Mouse (Mus musculus) ES-Bruce4 (cell line): ENCODE measurements around the gene Napsa. TPM values are rescaled to one million over a fixed set of nuclear protein-coding genes. Genes with fewer than 3 reads are reported as not detected.
A peak's percentile ranks its signal among the peaks of the same experiment; 100 is the strongest.

Experiments used
- H3K27ac ChIP-seq: 2 replicates; pipeline ENCODE4 v1.5.1; 2012; ENCODE audit warnings: low read length, inconsistent platforms; ENCODE audit not compliant: insufficient read depth
- H3K27me3 ChIP-seq: 2 replicates; pipeline ENCODE4 v1.6.1; 2012; ENCODE audit warnings: mild to moderate bottlenecking, low read length, inconsistent platforms; ENCODE audit not compliant: control insufficient read depth, poor library complexity, insufficient read depth, severe bottlenecking
- H3K36me3 ChIP-seq: 2 replicates; pipeline ENCODE4 v1.6.1; 2012; ENCODE audit warnings: inconsistent platforms, mild to moderate bottlenecking, low read length, moderate library complexity; ENCODE audit not compliant: control insufficient read depth, poor library complexity, insufficient read depth, severe bottlenecking
- H3K4me1 ChIP-seq: one replicate; pipeline ENCODE4 v1.8.1; 2011; ENCODE audit warnings: low read length; ENCODE audit not compliant: control insufficient read depth, insufficient read depth
- H3K4me3 ChIP-seq: 2 replicates; pipeline ENCODE4 v1.5.1; 2011; ENCODE audit warnings: low read depth, mild to moderate bottlenecking, low read length
- H3K9ac ChIP-seq: 2 replicates; pipeline ENCODE4 v1.6.1; 2012; ENCODE audit warnings: low read depth, mild to moderate bottlenecking, inconsistent platforms; ENCODE audit not compliant: poor library complexity, severe bottlenecking
- H3K9me3 ChIP-seq: replicated peaks from 2 replicates; pipeline ENCODE4 v1.6.1; 2012; ENCODE audit warnings: mild to moderate bottlenecking, low read length, inconsistent platforms; ENCODE audit not compliant: control insufficient read depth, poor library complexity, insufficient read depth, severe bottlenecking
- CTCF ChIP-seq: IDR thresholded peaks from one replicate; pipeline ENCODE4 v1.8.1; 2011; ENCODE audit warnings: low read depth, low read length
- EP300 ChIP-seq: IDR thresholded peaks from 2 replicates; pipeline ENCODE4 v1.6.1; 2011; ENCODE audit warnings: low read depth, low read length; ENCODE audit not compliant: insufficient read depth
- POLR2A ChIP-seq: IDR thresholded peaks from one replicate; pipeline ENCODE4 v1.8.1; 2011; ENCODE audit warnings: low read length; ENCODE audit not compliant: insufficient read depth
- polyA plus RNA-seq: library from polyadenylated mRNA; stranded (reverse); fragments of >200 nt; gene quantifications from 2 replicates; pipeline ENCODE4 v1.2.4, GENCODE M21; 2011; ENCODE audit warnings: low read depth; ENCODE audit not compliant: missing spikeins, insufficient read depth, insufficient read length

The Napsa gene
- polyA plus RNA-seq, 1 experiment, result 1.1 TPM

- TF ChIP-seq EP300, result no peak
- no peak for TF ChIP-seq CTCF
- no peak for TF ChIP-seq POLR2A
- Histone ChIP-seq H3K27ac (no peak overlapping the region), H3K9me3 (no peaks in the 10 kb centered on the region), H3K9ac (no peak overlapping the region), H3K4me3 (no peak overlapping the region), H3K27me3 (no peaks in the 10 kb centered on the region), H3K4me1 (peaks cover 2% of the 10 kb centered on the region), H3K36me3 (no peaks in the 10 kb centered on the region)
These were observed 53.3 kb downstream of the Napsa start for GRCm38 (mm10) chr7:44625241-44626067.

- TF ChIP-seq POLR2A, result no peak
- TF ChIP-seq CTCF, result no peak
- no peak for TF ChIP-seq EP300
- no peak overlapping the region for H3K4me3 ChIP-seq
- H3K9me3 ChIP-seq, result no peaks in the 10 kb centered on the region
- H3K36me3 ChIP-seq, result no peaks in the 10 kb centered on the region
- no peaks in the 10 kb centered on the region for H3K27me3 ChIP-seq
- H3K27ac ChIP-seq, result no peak overlapping the region
- peaks cover 2% of the 10 kb centered on the region for H3K4me1 ChIP-seq
- no peak overlapping the region for H3K9ac ChIP-seq
These were observed 53.8 kb downstream of the Napsa start for GRCm38 (mm10) chr7:44626068-44626385.

- Histone ChIP-seq H3K9me3 (no peaks in the 10 kb centered on the region), H3K9ac (no peak overlapping the region), H3K36me3 (no peaks in the 10 kb centered on the region), H3K27ac (no peak overlapping the region), H3K4me1 (peaks cover 2% of the 10 kb centered on the region), H3K27me3 (no peaks in the 10 kb centered on the region), H3K4me3 (no peak overlapping the region)
- TF ChIP-seq POLR2A (no peak), EP300 (no peak), CTCF (no peak)
These were observed 54.8 kb downstream of the Napsa start for GRCm38 (mm10) chr7:44626966-44627365.

GRCm38 (mm10) chr7:44628402-44629034 is 56.3 kb downstream of the Napsa start:
- no peaks in the 10 kb centered on the region for H3K27me3 ChIP-seq
- H3K27ac ChIP-seq, result no peak overlapping the region
- no peaks in the 10 kb centered on the region for H3K36me3 ChIP-seq
- no peaks in the 10 kb centered on the region for H3K9me3 ChIP-seq
- H3K4me1 ChIP-seq, result peaks cover 6% of the 10 kb centered on the region
- no peak overlapping the region for H3K9ac ChIP-seq
- no peak for TF ChIP-seq EP300
- TF ChIP-seq CTCF, result no peak
- TF ChIP-seq POLR2A, result no peak
- no peak overlapping the region for H3K4me3 ChIP-seq

GRCm38 (mm10) chr7:44630437-44630836 is 58.3 kb downstream of the Napsa start:
- Histone ChIP-seq H3K9ac (no peak overlapping the region), H3K4me1 (peaks cover 6% of the 10 kb centered on the region), H3K4me3 (peak overlapping the region; percentile 24), H3K27me3 (no peaks in the 10 kb centered on the region), H3K36me3 (no peaks in the 10 kb centered on the region), H3K27ac (no peak overlapping the region), H3K9me3 (no peaks in the 10 kb centered on the region)
- TF ChIP-seq POLR2A, result no peak
- TF ChIP-seq EP300, result no peak
- TF ChIP-seq CTCF, result no peak

GRCm38 (mm10) chr7:44632676-44633075 is 60.5 kb downstream of the Napsa start:
- no peaks in the 10 kb centered on the region for H3K27me3 ChIP-seq

More at GRCm38 (mm10) chr7:44632676-44633075, 60.5 kb downstream of the Napsa start:
- TF ChIP-seq CTCF, result no peak
- TF ChIP-seq POLR2A, result no peak
- no peak for TF ChIP-seq EP300
- H3K27ac ChIP-seq, result no peak overlapping the region
- H3K4me3 ChIP-seq, result peak overlapping the region; percentile 30
- H3K4me1 ChIP-seq, result peaks cover 6% of the 10 kb centered on the region
- H3K9me3 ChIP-seq, result no peaks in the 10 kb centered on the region
- H3K9ac ChIP-seq, result no peak overlapping the region; the same call in 1 of the 2 replicates
- H3K36me3 ChIP-seq, result no peaks in the 10 kb centered on the region
